Mouse (Mus musculus) testis, postnatal 14 days (tissue): ENCODE results near the gene Slc40a1.

Experiments used
- DNase-seq: peaks from one replicate; pipeline ENCODE4 v3.0.0; 2021; ENCODE audit warnings: low spot score

The Slc40a1 gene

DNA sequence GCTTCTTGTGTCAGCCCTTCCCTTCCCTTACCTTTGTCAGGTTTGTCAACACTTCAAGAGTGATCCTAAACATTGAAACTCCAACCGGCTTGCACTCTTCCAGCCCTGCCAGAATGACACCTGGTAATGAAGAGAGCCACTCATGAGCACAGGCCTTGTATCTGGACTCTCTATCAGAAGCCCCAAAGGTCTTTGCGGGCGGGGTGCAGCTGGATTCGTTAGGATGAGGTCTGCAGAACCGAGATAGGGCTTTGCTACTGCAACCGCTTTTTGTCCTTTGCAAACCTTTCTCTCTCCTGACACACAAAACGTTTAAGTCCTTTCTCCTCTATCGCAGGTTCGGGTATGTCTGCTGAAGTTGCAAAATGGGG is at the start of gene Slc40a1:
Gene Slc40a1, minus strand, starts transcription at position 131 of the 371 bp plus-strand sequence.
- DNase-seq = no peak

DNA sequence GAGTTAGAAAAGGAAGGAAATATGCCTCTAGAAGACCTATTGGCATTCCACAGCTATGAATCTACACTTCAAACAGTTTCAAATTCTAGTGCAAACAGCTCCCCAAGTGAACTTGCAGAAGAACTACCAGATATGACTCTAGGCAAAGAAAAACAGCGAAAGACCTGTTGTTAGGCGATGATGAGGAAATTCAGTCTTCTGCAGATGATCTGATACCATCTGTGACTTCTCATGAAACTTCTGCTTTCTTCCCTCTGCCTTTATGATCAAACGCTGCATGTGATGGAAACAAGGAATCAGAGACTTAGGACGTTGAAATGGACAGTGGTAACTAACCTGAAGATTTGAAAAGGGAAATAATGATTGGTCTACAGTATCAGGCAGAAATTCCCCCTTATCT is 45.0 kb upstream of the Slc40a1 start:
- DNase-seq = no peak

DNA sequence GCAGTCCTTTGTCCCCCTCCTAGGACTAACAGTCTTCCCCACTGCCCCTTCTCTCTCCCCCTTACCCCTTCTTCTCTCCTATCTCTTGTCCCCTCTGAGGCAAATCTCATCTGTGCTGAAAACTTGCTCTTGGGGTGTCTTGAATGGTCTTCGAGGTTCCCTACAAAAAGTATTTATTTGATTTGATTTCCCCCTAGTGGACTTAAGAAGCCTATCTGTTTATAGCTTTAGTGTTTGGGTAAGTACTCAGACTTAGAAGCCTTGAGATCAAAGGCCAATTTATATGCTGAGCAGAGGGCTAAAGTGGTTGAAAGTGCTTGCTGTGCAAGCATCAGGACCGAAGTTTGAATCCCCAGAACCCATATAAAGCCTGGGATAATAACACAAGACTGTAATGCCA is 22.7 kb upstream of the Slc40a1 start:
- DNase-seq = no peak

DNA sequence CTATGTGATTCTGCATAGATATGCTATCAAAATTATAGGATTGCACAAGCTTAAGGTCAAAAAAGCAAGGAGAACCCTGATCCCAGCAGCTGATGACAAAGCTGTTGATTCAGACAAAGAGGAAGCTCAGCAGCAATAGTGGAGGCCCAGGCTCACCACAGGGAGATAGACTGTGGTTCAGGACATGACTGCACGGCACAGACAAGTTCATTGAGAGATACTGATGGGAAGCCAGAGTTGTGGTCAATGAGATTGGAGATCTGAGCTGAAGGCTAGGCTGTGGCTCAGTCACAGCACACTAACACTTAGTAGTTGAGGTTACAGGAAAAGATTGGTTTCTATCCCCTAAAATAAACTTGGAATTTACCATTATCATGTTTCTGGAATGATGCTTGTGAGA is 21.5 kb upstream of the Slc40a1 start:
- no peak for DNase-seq

DNA sequence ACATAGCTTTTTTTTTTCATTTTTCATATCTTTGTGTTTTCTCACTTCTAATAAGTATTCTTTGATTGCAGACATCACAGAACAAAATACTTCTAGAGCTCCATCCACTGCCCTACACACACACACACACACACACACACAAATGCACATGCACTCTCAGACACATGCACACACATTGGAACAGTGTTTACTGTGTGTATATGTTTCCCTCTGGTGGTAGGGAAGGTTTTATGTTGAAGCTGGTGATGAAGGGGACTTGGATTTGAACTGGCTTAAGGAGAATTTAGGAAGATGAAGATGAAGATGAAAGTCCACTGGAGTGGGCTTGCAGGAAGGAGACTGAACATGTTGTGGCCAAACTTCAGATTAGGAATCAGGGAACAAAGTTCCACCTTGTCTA is 4.8 kb upstream of the Slc40a1 start:
- no peak for DNase-seq

DNA sequence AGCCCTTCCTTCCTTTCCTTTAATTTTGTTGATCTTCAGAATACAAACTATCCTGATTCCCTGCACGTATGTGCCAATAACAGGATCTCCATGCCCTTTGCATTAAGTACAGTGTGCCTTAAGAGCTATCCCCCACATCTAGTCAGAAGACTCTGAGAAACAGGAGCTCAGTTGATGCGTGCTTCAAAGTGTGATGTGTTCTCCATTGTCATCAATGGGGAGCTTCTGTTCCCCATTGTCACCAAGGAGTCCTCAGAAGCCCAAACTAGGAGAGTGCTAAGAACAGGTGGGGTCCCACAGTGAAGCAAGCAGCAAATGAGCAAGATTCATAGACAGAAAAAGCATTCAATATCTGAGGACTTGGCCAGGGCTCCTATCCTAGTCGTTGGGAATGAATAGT is 588 bp upstream of the Slc40a1 start:
- no peak for DNase-seq

DNA sequence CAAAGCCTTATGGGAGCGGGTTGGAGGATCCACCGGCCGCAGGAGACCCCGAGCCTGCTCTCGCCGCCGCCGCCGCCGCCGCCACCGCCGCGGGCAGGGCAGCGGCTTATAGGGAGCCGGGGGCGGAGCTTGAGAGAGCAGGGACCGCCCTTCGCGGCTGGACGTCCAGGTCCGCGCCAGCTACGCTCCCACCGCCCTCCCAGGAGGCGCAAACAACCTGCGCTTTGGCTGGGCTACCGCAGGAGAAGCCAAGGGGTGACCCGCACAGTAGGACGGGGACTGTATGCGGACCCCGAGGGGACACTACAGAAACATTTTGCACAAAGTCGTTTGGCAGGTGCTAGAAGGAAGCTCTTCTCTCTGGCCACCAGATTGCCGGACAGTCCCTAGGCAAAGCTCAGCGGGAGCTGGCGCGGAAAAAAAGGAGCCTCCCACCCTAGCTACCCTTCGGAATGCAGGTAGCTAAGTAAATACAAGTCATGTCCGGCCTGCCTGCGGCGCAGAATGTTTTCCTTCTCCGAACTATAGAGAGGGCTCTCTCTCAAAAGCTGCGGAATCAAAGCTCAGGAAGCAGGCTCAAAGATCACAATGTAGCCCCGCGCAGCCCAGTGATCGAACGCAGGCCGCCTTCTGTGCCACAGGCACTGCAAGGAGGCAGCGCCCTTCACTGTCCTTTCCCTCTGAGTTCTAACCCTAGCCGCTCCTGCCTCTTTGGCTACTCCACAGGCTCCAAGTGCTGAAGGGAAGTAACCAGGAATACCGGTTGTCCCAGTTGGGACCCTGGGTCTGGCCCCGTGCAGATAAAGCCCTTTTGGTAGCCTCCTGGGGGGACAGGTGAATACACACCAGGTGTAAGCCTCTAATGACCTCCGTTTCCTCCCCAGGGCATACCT is 577 bp downstream of the Slc40a1 start:
- peak; percentile 73 for DNase-seq

DNA sequence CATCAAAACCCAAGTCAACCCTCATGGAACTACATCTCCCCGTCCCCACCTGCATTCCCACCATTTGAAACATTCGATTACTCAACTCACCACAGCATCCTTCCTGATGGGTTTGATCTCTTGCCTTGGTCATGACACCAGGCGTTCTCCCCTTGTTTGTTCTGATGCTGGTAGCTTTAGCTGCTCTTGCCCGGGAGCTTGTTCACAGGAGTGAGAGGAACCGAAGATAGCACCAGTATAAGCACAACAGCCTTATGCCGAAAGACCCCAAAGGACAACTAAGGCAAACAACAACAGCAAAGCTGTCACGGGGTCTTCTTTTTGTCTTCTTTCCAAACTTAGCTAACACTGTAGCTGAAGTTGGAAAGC is 1.2 kb downstream of the Slc40a1 start:
- no peak for DNase-seq

DNA sequence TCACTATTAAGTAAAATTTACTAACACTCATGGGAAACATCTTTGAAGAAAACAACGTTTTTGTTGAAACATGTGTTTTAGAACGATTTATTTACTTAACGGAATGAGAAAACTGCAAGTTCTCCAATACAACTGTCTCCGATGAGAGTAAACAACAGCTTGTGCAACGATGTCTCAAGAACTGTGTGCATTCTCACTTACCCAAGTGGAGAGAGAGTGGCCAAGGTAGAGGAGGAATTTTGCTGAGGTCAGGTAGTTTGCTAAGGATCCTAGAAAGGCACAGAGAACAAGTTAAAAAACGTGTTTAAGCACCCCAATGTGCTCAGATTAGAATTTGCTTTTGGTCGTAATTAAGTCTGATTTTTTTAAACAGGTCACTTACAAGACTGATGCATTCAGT is 1.8 kb downstream of the Slc40a1 start:
- DNase-seq = no peak

DNA sequence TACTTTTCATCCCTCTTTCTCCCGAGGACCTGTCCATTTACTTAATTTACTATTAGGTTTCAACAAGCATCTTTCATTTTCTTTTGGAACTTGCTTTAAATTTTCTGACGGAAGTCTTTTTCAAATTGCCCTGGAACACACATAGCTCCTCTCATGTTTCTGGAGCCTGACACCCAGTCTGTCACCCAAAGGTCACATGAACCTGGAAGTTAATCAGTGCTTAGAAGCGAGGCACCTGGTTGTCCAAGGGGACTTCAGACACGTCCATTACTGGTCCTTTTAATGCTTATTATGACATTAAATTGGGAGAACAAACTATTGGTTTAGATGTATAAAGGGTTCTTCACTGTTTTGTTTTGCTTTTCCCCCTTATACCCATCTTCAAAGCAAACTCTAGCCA is 3.0 kb downstream of the Slc40a1 start:
- DNase-seq = no peak

DNA sequence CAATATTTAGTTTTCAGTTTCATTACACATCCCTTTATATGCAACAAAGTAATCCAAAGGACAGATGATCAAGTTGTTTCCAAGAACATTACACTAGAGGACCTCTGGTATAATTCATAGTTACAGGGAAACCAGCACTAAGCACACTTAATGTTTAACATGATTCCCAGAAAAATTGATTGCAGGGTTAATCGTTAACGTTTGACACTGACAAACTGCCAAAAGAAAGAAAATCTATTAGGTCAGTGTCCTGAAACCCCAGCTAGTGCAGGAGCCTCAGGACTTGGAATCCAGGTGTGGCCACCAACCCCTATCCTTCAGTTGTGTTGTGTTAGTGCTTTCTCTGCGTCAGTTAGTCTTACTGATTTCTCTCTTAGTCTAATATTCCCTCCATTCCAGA is 5.6 kb downstream of the Slc40a1 start:
- DNase-seq = no peak

DNA sequence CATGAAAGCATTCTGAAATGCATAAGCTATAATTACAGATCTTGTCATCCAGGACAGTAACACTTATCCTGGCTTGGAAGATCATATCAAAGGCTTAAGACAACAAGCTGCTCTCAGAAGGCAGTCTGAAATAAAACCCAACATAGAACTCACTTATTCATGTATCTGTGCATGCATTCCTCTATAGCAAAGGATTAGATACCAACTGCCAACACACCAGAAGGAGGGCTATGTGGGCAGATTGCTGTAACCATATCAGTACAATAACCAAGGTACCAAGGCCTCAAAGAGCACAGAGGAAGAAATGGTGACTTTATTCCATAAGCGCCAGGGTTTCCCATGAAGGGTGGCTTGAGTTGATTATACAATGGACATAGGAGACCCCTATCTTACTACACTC is 6.6 kb downstream of the Slc40a1 start:
- no peak for DNase-seq

DNA sequence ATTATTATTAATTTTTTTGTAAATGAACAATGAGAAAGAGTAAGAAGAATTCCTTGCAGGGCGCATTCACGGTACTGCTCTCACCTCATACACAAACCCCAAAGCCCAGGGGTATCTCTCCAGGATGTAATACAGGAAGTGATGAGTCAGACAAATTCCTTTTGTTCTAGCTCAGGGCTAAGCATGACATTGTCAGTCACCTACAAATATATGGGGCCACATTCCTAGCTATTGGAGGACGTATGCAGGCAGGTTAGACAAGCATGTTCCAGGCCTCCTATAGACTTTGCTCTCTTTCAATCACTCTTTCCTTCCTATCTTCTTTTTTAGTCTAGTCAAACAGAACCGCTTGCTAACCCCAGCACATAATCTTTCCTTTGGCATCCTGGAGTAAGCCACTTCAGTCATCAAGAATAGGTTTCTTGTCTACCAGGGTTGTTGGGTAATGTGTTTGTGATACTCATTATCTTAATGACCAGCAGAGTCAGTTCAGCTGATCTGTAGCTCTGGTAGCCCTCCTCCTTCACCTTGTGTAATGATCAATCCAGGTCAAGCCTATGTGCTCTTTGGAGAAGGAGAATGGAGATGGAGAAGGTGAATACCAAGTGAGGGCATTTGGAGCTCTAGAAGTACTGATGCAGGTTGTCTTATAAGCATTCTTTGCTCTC is 9.1 kb downstream of the Slc40a1 start:
- no peak for DNase-seq

DNA sequence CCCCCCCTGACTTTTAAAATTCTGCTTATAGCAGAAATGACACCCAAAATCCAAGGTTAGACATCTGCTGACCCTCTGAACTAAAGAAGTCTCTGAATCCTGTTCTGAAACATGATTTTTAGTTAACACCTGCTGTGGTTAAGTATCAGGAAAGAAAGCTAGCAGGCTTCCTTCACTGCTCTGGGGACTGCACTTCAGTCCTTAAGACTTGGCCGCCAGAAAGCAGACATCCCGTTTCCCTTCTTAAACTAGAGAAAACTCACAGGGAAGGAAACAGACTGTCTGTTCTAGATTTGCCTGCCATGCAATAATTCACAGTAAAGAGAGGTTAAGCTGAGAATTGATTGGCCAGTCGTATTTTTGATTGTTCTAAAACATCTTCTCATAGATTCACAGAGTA is 10.1 kb downstream of the Slc40a1 start:
- DNase-seq = no peak

DNA sequence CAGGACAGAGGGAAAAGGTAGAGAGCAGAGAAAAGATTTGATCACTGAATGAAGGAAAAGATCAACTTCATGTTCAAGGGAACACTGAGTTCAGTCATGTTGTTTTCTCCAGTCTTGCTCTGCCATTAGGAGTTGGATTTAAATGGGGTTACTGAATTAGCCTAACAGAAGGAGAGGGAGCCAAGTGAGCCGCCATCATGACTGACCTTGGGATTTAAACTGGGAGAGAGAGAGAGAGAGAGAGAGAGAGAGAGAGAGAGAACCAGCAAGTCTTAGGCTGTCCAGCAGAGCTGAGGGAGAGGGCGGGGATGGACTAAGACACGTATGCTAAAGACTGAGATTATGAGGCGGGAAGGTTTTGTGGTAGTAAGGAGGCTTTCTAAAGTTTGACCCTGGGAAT is 12.1 kb downstream of the Slc40a1 start:
- DNase-seq = no peak

DNA sequence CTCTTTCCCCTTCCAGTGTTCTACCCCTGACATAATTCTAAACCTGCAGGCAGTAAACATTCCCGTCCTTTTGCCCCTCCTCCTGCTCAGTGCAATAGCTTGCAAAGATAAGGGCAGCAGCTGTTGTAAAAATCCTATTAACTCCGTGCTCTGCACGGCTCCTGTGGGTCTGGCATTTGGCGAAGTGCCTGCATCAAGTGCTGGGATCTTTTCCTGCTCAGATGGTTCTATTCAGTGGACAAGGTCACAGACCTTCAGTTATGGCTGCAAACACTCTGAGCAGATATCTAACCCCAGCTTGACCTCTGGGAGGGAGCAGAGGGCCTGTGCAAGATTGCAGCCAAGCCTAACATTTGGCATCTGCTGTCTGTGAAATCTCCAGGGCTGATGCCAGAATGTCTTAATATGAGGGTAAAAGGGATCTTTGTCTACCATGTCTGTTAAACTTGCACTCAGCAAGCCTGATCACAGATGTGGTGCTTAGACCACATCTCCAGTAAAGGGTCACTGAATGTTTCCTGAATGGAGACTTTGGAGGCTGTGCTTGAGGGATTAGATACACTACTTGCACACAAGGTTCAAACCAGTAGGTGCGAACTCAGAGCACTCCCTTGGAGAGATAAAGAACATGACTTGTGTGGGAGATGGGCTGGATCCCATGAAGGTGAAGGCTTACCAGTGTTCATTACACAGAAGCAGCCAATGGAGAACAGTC is 21.1 kb downstream of the Slc40a1 start:
- peak; percentile 45 for DNase-seq

DNA sequence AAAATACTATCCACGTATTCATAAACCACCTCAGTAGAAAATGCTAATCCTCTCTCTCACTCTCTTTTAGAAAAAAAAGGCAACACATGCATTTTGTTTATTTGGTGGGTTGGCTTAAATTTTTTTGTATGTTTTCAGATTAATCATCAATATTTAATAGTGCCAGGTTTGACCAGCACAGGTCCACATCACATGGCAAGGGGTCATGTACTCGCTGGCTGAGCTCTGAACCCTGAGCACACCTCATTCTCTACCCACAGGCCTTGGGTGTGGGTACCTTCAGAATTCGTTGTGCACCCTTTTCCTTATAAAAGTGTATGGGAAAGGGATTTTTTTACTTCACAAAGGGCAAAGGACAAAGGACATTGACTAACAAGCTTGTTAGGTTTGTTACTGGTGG is 22.2 kb downstream of the Slc40a1 start:
- no peak for DNase-seq

DNA sequence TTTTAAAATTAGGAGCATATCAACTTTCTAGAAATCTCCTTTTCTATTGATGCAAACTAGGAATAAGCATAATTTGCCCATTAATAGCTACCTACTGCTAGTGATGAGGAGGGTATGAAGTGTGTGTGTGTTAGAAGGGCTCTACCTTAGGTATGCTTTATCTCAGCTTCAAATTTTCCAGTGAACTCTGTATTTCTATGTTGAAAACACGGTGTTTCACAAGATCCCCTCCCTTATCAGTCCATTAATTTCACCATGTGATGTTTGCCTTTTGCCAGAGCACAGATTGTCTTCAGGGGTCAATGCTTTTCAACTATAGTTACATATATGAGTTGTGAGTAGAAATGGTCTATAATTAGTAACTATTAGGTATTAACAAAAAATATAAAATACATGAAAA is 28.3 kb downstream of the Slc40a1 start:
- no peak for DNase-seq

DNA sequence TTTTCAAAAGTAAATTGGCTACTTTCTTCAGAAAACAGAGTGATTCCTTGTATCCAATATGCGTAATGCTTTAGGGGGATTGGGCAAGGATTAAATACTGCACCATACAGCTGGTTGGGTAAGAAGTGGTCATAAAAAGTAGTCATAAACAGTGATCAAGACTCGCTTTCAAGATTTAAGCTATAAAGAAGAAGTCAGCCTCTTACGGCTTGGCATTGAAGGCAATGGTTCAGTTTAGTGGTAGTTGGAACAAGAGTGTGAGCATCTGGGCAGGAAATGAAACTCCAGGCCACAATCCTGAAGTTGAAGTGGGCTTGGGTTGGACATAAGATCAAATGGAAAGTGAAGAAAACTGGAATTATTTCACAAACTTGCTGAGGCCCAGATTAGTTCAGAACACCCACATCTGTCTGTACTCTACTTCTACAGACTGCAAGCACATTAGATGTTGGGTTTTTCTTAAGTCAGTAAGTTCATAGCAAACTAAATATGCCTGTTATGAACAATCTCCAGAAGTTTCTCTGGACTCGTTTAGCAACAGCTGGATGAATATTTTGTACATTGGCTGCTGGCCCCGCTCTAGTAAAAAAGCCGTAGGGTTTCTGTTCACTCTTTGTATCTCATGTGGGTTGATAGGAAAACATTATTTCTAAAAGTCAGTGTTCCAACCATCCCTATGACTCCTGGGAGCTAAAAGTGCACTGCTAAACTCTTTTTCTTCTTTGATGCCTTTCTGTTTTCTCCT is 32.0 kb downstream of the Slc40a1 start:
- DNase-seq = no peak

DNA sequence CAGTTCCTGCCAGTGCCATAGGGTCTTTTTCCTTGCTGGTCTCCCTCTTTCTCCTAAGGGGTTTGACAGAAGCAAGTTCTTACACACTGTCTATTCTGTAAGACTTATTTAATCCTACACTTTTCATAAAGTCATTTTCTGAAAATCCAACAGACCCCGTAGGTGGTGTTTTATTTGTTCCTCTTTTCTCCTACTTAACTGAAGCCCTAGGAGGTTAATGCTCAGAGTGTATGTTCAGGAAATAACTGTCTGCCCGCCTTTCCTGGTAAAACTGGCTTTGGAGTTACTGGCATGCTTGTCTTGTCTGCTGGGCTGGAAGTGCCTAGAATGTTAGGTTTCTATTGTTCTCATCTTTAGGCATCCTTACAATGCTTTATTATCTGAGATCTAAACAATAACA is 34.3 kb downstream of the Slc40a1 start:
- DNase-seq = no peak

DNA sequence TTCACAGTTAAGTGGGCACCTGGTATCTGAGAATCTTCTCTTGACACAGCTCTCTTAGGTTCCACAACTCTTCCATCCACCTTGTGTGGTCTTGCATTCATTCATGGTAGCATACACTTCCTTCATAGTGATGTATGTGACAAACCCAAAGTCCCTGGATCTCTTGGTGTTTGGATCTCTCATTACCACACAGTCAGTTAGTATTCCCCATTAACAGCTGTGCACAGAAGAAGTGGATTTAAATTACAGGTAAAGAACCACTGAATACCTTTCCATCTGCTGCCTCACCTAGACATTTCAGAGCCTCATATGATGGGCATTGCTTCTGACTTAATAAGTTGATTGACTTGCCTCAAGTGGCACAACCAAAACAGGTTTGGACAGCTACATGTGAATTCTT is 36.1 kb downstream of the Slc40a1 start, which contains the start of gene Gm5269:
Gene Gm5269, minus strand, starts transcription at position 101 of the 400 bp plus-strand sequence.
- DNase-seq = no peak

DNA sequence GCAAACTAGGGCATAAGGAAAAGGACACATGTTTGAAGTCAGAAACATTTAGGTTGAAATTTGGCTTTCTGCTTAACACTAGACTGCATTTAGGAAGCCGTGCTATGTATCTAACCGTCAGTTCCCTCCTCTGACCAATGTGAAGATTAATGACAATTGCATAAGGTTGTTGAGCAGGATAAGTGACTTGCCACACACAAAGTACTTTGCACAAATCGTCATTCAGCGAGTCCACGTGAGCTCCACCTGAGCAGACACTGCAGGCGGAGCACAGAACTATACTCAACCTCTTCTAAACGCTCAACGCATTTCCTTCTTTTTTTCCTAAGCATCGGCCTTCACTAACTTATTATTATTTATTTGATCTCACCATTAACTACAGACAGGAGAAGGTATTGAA is 39.5 kb downstream of the Slc40a1 start:
- no peak for DNase-seq
